Mouse (Mus musculus): Measurements from ENCODE around the gene Tmem119. TPM values are rescaled to one million over a fixed set of nuclear protein-coding genes. Genes with fewer than 3 reads are reported as not detected.
"Not testable (repeated sequence)": the region's sequence is repeated elsewhere in the genome, so short reads cannot be mapped to it uniquely, and the experiment has no call there.

The Tmem119 gene
- polyA plus RNA-seq, 1 experiment from 2014 or later = 10.9 TPM

GRCm38 (mm10) chr5:113812638-113813037, 12.3 kb upstream of the Tmem119 start:
- Histone ChIP-seq H3K27ac (ENCODE audit: low read depth, low read length) (no peak overlapping the region), H3K9ac (ENCODE audit: low read length) (no peak overlapping the region), H3K9me3 (ENCODE audit: control insufficient read depth, low read length) (no peaks in the 10 kb centered on the region), H3K4me1 (ENCODE audit: control insufficient read depth, insufficient read depth, low read length) (no peaks in the 10 kb centered on the region; the same call in 1 of the 2 replicates), H3K36me3 (ENCODE audit: control insufficient read depth, insufficient read depth, low read length) (no peaks in the 10 kb centered on the region), H3K4me2 (no peak overlapping the region), H3K4me3 (ENCODE audit: low read depth, low read length) (no peak overlapping the region), H3K27me3 (ENCODE audit: control insufficient read depth, insufficient read depth, low read length) (no peaks in the 10 kb centered on the region)
- ATAC-seq (ENCODE audit: low FRiP score) (no peak), DNase-seq (ENCODE audit: low spot score, missing footprints) (peak; percentile 71)
- 98% methylated on average over 2 of the region's 2 CpGs for WGBS

- H3K9me3 ChIP-seq (ENCODE audit: control insufficient read depth, low read length); H3K4me3 ChIP-seq (ENCODE audit: low read depth, low read length); H3K4me1 ChIP-seq (ENCODE audit: control insufficient read depth, insufficient read depth, low read length); H3K9ac ChIP-seq (ENCODE audit: low read length); H3K4me2 ChIP-seq; H3K36me3 ChIP-seq (ENCODE audit: control insufficient read depth, insufficient read depth, low read length); H3K27ac ChIP-seq (ENCODE audit: low read depth, low read length); H3K27me3 ChIP-seq (ENCODE audit: control insufficient read depth, insufficient read depth, low read length); ATAC-seq (ENCODE audit: low FRiP score): not testable (repeated sequence)
- DNase-seq (ENCODE audit: low spot score, missing footprints) = peak; percentile 86
- WGBS = 23% methylated on average over 11 of the region's 12 CpGs
Observed at GRCm38 (mm10) chr5:113811824-113812420, 11.6 kb upstream of the Tmem119 start.

GRCm38 (mm10) chr5:113810111-113810510, 9.8 kb upstream of the Tmem119 start:
- Histone ChIP-seq H3K4me1 (ENCODE audit: control insufficient read depth, insufficient read depth, low read length) (peaks cover 2% of the 10 kb centered on the region; the same call in 1 of the 2 replicates), H3K27ac (ENCODE audit: low read depth, low read length) (no peak overlapping the region), H3K9ac (ENCODE audit: low read length) (no peak overlapping the region), H3K4me2 (no peak overlapping the region), H3K4me3 (ENCODE audit: low read depth, low read length) (no peak overlapping the region), H3K27me3 (ENCODE audit: control insufficient read depth, insufficient read depth, low read length) (no peaks in the 10 kb centered on the region), H3K36me3 (ENCODE audit: control insufficient read depth, insufficient read depth, low read length) (no peaks in the 10 kb centered on the region), H3K9me3 (ENCODE audit: control insufficient read depth, low read length) (no peaks in the 10 kb centered on the region)
- ATAC-seq (ENCODE audit: low FRiP score) = no peak
- WGBS = 91% methylated on average over 4 of the region's 4 CpGs
- no peak for DNase-seq (ENCODE audit: low spot score, missing footprints)

GRCm38 (mm10) chr5:113808177-113808576, 7.9 kb upstream of the Tmem119 start:
- no peaks in the 10 kb centered on the region for H3K9me3 ChIP-seq (ENCODE audit: control insufficient read depth, low read length)

GRCm38 (mm10) chr5:113807712-113808111, 7.4 kb upstream of the Tmem119 start:
- Histone ChIP-seq H3K4me1 (ENCODE audit: control insufficient read depth, insufficient read depth, low read length) (peaks cover 2% of the 10 kb centered on the region; the same call in 1 of the 2 replicates), H3K4me3 (ENCODE audit: low read depth, low read length) (no peak overlapping the region), H3K36me3 (ENCODE audit: control insufficient read depth, insufficient read depth, low read length) (no peaks in the 10 kb centered on the region), H3K27ac (ENCODE audit: low read depth, low read length) (no peak overlapping the region), H3K9me3 (ENCODE audit: control insufficient read depth, low read length) (no peaks in the 10 kb centered on the region), H3K4me2 (no peak overlapping the region), H3K9ac (ENCODE audit: low read length) (no peak overlapping the region), H3K27me3 (ENCODE audit: control insufficient read depth, insufficient read depth, low read length) (no peaks in the 10 kb centered on the region)
- WGBS = 58% methylated on average over 9 of the region's 9 CpGs
- ATAC-seq (ENCODE audit: low FRiP score) (no peak), DNase-seq (ENCODE audit: low spot score, missing footprints) (peak; percentile 67)

More at GRCm38 (mm10) chr5:113808177-113808576, 7.9 kb upstream of the Tmem119 start:
- ATAC-seq (ENCODE audit: low FRiP score) (no peak), DNase-seq (ENCODE audit: low spot score, missing footprints) (peak; percentile 81)
- H3K27ac ChIP-seq (ENCODE audit: low read depth, low read length) = no peak overlapping the region
- no peak overlapping the region for H3K4me3 ChIP-seq (ENCODE audit: low read depth, low read length)
- WGBS = 83% methylated on average over 2 of the region's 2 CpGs
- H3K4me1 ChIP-seq (ENCODE audit: control insufficient read depth, insufficient read depth, low read length) = peaks cover 2% of the 10 kb centered on the region; the same call in 1 of the 2 replicates
- H3K27me3 ChIP-seq (ENCODE audit: control insufficient read depth, insufficient read depth, low read length) = no peaks in the 10 kb centered on the region
- no peaks in the 10 kb centered on the region for H3K36me3 ChIP-seq (ENCODE audit: control insufficient read depth, insufficient read depth, low read length)
- H3K4me2 ChIP-seq = no peak overlapping the region
- H3K9ac ChIP-seq (ENCODE audit: low read length) = no peak overlapping the region

GRCm38 (mm10) chr5:113806414-113806813, 6.1 kb upstream of the Tmem119 start:
- peaks cover 2% of the 10 kb centered on the region; the same call in 1 of the 2 replicates for H3K4me1 ChIP-seq (ENCODE audit: control insufficient read depth, insufficient read depth, low read length)
- ATAC-seq (ENCODE audit: low FRiP score) (no peak), DNase-seq (ENCODE audit: low spot score, missing footprints) (no peak)
- no peak overlapping the region for H3K4me3 ChIP-seq (ENCODE audit: low read depth, low read length)
- no peaks in the 10 kb centered on the region for H3K9me3 ChIP-seq (ENCODE audit: control insufficient read depth, low read length)
- no peaks in the 10 kb centered on the region for H3K27me3 ChIP-seq (ENCODE audit: control insufficient read depth, insufficient read depth, low read length)
- WGBS = 44% methylated on average over 10 of the region's 10 CpGs
- H3K36me3 ChIP-seq (ENCODE audit: control insufficient read depth, insufficient read depth, low read length) = no peaks in the 10 kb centered on the region
- no peak overlapping the region for H3K4me2 ChIP-seq
- H3K9ac ChIP-seq (ENCODE audit: low read length) = no peak overlapping the region
- H3K27ac ChIP-seq (ENCODE audit: low read depth, low read length) = no peak overlapping the region

GRCm38 (mm10) chr5:113805301-113805700, 5.0 kb upstream of the Tmem119 start:
- Histone ChIP-seq H3K36me3 (ENCODE audit: control insufficient read depth, insufficient read depth, low read length) (no peaks in the 10 kb centered on the region), H3K27ac (ENCODE audit: low read depth, low read length) (no peak overlapping the region), H3K4me2 (no peak overlapping the region), H3K9ac (ENCODE audit: low read length) (no peak overlapping the region), H3K27me3 (ENCODE audit: control insufficient read depth, insufficient read depth, low read length) (no peaks in the 10 kb centered on the region), H3K4me1 (ENCODE audit: control insufficient read depth, insufficient read depth, low read length) (peaks cover 5% of the 10 kb centered on the region), H3K9me3 (ENCODE audit: control insufficient read depth, low read length) (no peaks in the 10 kb centered on the region), H3K4me3 (ENCODE audit: low read depth, low read length) (no peak overlapping the region)
- WGBS = 89% methylated on average over 9 of the region's 9 CpGs
- DNase-seq (ENCODE audit: low spot score, missing footprints) (peak; percentile 33), ATAC-seq (ENCODE audit: low FRiP score) (no peak)

- H3K27me3 ChIP-seq (ENCODE audit: control insufficient read depth, insufficient read depth, low read length) = no peaks in the 10 kb centered on the region
- H3K4me2 ChIP-seq = no peak overlapping the region
- peak; percentile 51 for DNase-seq (ENCODE audit: low spot score, missing footprints)
- H3K36me3 ChIP-seq (ENCODE audit: control insufficient read depth, insufficient read depth, low read length) = no peaks in the 10 kb centered on the region
- H3K27ac ChIP-seq (ENCODE audit: low read depth, low read length) = no peak overlapping the region
- ATAC-seq (ENCODE audit: low FRiP score) = no peak
- H3K4me3 ChIP-seq (ENCODE audit: low read depth, low read length) = no peak overlapping the region
- no peak overlapping the region for H3K9ac ChIP-seq (ENCODE audit: low read length)
- peaks cover 9% of the 10 kb centered on the region for H3K4me1 ChIP-seq (ENCODE audit: control insufficient read depth, insufficient read depth, low read length)
- WGBS = 65% methylated on average over 7 of the region's 7 CpGs
- H3K9me3 ChIP-seq (ENCODE audit: control insufficient read depth, low read length) = no peaks in the 10 kb centered on the region
Observed at GRCm38 (mm10) chr5:113804395-113804966, 4.2 kb upstream of the Tmem119 start.

GRCm38 (mm10) chr5:113799691-113800090, 625 bp downstream of the Tmem119 start:
- no peak overlapping the region for H3K9ac ChIP-seq (ENCODE audit: low read length)
- H3K4me2 ChIP-seq = no peak overlapping the region; the same call in 1 of the 2 replicates

More at GRCm38 (mm10) chr5:113799691-113800090, 625 bp downstream of the Tmem119 start:
- DNase-seq (ENCODE audit: low spot score, missing footprints) = no peak
- no peak for ATAC-seq (ENCODE audit: low FRiP score)
- no peaks in the 10 kb centered on the region for H3K9me3 ChIP-seq (ENCODE audit: control insufficient read depth, low read length)
- H3K27ac ChIP-seq (ENCODE audit: low read depth, low read length) = no peak overlapping the region; the same call in 1 of the 2 replicates
- H3K4me3 ChIP-seq (ENCODE audit: low read depth, low read length) = 0 out of 2 replicates have a peak overlapping the region, but pooled peaks have one; percentile 9
- 45% methylated on average over 5 of the region's 5 CpGs for WGBS
- no peaks in the 10 kb centered on the region for H3K36me3 ChIP-seq (ENCODE audit: control insufficient read depth, insufficient read depth, low read length)
- 0 out of 2 replicates have a peak, but pooled peaks cover 4% of the 10 kb centered on the region for H3K27me3 ChIP-seq (ENCODE audit: control insufficient read depth, insufficient read depth, low read length)
- peaks cover 17% of the 10 kb centered on the region for H3K4me1 ChIP-seq (ENCODE audit: control insufficient read depth, insufficient read depth, low read length)
